Mouse (Mus musculus) myocyte (in vitro differentiated cells): ENCODE data around the gene Trim5.

ENCODE experiments used
- CEBPB ChIP-seq: IDR thresholded peaks from 2 replicates; pipeline ENCODE4 v1.6.1; 2011; ENCODE audit warnings: mild to moderate bottlenecking, moderate library complexity; ENCODE audit not compliant: poor library complexity, insufficient read depth, severe bottlenecking
- E2F4 ChIP-seq: IDR thresholded peaks from one replicate; pipeline ENCODE4 v1.6.1; 2011; ENCODE audit warnings: mild to moderate bottlenecking, control low read depth, moderate library complexity; ENCODE audit not compliant: insufficient read depth
- MAX ChIP-seq: IDR thresholded peaks from one replicate; pipeline ENCODE4 v1.6.1; 2011; ENCODE audit warnings: low read depth, mild to moderate bottlenecking, control low read depth
- MYOD1 ChIP-seq, 3 experiments: IDR thresholded peaks; one replicate each; pipeline ENCODE4 v1.6.1; 2011; ENCODE audit warnings: control low read depth in 2 of 3, low read depth in 2 of 3, mild to moderate bottlenecking in 2 of 3, moderate library complexity in 1 of 3; ENCODE audit not compliant: insufficient read length in 2 of 3, control insufficient read depth in 1 of 3
- MYOG ChIP-seq, 3 experiments: IDR thresholded peaks; one replicate each; pipeline ENCODE4 v1.6.1; 2011; ENCODE audit warnings: control low read depth in 2 of 3, low read depth in 2 of 3, mild to moderate bottlenecking in 2 of 3; ENCODE audit not compliant: insufficient read length in 2 of 3, control insufficient read depth in 1 of 3, insufficient read depth in 1 of 3
- POLR2A ChIP-seq: IDR thresholded peaks from one replicate; pipeline ENCODE4 v1.6.1; 2011; ENCODE audit warnings: low read depth, mild to moderate bottlenecking, control low read depth, moderate library complexity; ENCODE audit not compliant: insufficient read length
- POLR2AphosphoS2 ChIP-seq: IDR thresholded peaks from one replicate; pipeline ENCODE4 v1.6.1; 2011; ENCODE audit warnings: low read depth, control low read depth; ENCODE audit not compliant: insufficient read length
- SRF ChIP-seq: IDR thresholded peaks from one replicate; pipeline ENCODE4 v1.6.1; 2011; ENCODE audit warnings: low read depth; ENCODE audit not compliant: control insufficient read depth, insufficient read length
- TCF12 ChIP-seq: IDR thresholded peaks from one replicate; pipeline ENCODE4 v1.6.1; 2011; ENCODE audit warnings: mild to moderate bottlenecking, control low read depth; ENCODE audit not compliant: poor library complexity, insufficient read depth, severe bottlenecking
- USF1 ChIP-seq: IDR thresholded peaks from one replicate; pipeline ENCODE4 v1.6.1; 2011; ENCODE audit warnings: low read depth, mild to moderate bottlenecking, control low read depth, moderate library complexity

DNA sequence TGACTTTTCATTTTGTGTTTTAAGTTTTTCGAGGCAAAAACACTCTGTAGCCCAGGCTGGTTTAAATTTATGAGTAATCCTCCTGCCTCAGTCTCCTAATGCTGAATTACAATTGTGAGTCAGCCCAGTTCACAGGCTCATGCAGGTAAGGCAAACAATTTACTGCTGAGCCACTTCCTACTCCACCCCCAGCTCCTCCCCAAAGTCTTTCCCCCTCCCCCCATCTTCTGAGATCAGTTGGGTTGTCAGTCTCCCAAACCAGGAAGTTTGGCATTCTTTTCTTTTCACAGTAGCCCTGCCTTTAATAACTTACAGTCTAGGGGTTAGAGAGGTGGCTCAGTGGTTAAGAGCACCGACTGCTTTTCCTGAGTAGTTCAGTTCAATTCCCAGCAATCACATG, 70.0 kb downstream of the Trim5 start:
- TF ChIP-seq POLR2A, result no peak
- no peak for TF ChIP-seq MAX
- TF ChIP-seq CEBPB, result no peak
- TF ChIP-seq POLR2AphosphoS2, result no peak
- no peak for TF ChIP-seq MYOD1 (IDR thresholded peaks at IDR 0.05; ENCODE audit: control insufficient read depth in 1 of 3, insufficient read length in 2 of 3, low read depth in 2 of 3)
- TF ChIP-seq TCF12, result no peak
- TF ChIP-seq USF1, result no peak
- TF ChIP-seq MYOG (IDR thresholded peaks at IDR 0.05; ENCODE audit: control insufficient read depth in 1 of 3, insufficient read depth in 1 of 3, insufficient read length in 2 of 3, low read depth in 2 of 3), result no peak
- no peak for TF ChIP-seq E2F4
- TF ChIP-seq SRF, result no peak
